Mouse (Mus musculus) liver, embryonic 11.5 days (tissue): ENCODE measurements at regions not wholly inside any gene's neighbourhood (a gene's known extent, or its start where the extent isn't known, plus 50 kb on each side); places are given as distances from the start of the nearest gene placed in this dataset.

ENCODE experiments used
- ATAC-seq: fragments of 200-750 bp; cut with Nextera tagmentation; replicated peaks from 2 replicates; pipeline ENCODE4 v1.8.0; 2017; ENCODE audit warnings: moderate number of reproducible peaks, mild to moderate bottlenecking, moderate TSS enrichment, moderate library complexity; ENCODE audit not compliant: low FRiP score
- DNase-seq: peaks from one replicate; pipeline ENCODE4 v3.0.0-alpha.2; 2017; ENCODE audit warnings: low spot score
- H3K27ac ChIP-seq: fragments of 300-500 bp; sonication (generic); 2 replicates; pipeline ENCODE4 v1.5.1; 2014; ENCODE audit warnings: mild to moderate bottlenecking, low read depth, low read length, control low read depth
- H3K27me3 ChIP-seq: fragments of 300-500 bp; sonication (generic); replicated peaks from 2 replicates; pipeline ENCODE4 v1.6.1; 2014; ENCODE audit warnings: low read length, mixed read lengths; ENCODE audit not compliant: control insufficient read depth, insufficient read depth
- H3K36me3 ChIP-seq: fragments of 300-500 bp; sonication (generic); 2 replicates; pipeline ENCODE4 v1.6.1; 2014; ENCODE audit warnings: mild to moderate bottlenecking, low read length, moderate library complexity, mixed read lengths; ENCODE audit not compliant: control insufficient read depth, insufficient read depth
- H3K4me1 ChIP-seq: fragments of 300-500 bp; sonication (generic); replicated peaks from 2 replicates; pipeline ENCODE4 v1.6.1; 2014; ENCODE audit warnings: low read length, mixed read lengths; ENCODE audit not compliant: control insufficient read depth, insufficient read depth
- H3K4me2 ChIP-seq: fragments of 300-500 bp; sonication (generic); 2 replicates; pipeline ENCODE4 v1.6.1; 2014; ENCODE audit warnings: mild to moderate bottlenecking, control low read depth, moderate library complexity
- H3K4me3 ChIP-seq: fragments of 300-500 bp; sonication (generic); 2 replicates; pipeline ENCODE4 v1.5.1; 2014; ENCODE audit warnings: low read depth, low read length, control low read depth
- H3K9ac ChIP-seq: fragments of 300-500 bp; sonication (generic); 2 replicates; pipeline ENCODE4 v1.6.1; 2014; ENCODE audit warnings: low read depth, low read length, control low read depth
- H3K9me3 ChIP-seq: fragments of 300-500 bp; sonication (generic); 2 replicates; pipeline ENCODE4 v1.6.1; 2016; ENCODE audit warnings: low read length, inconsistent platforms, mixed read lengths; ENCODE audit not compliant: control insufficient read depth
- WGBS: fragments of 180-500 bp; shearing (Covaris S2); extraction: QIAGEN DNeasy Blood & Tissue Kit; methylation state at CpG from one replicate; pipeline ENCODE4 v1.1.7; 2014; 5-methylcytosine and 5-hydroxymethylcytosine counted together

GRCm38 (mm10) chr8:36318884-36319283, 553.3 kb downstream of the Gm19410 start:
- 61% methylated on average over 5 of the region's 5 CpGs for WGBS
- no peaks in the 10 kb centered on the region for H3K27me3 ChIP-seq
- no peak for ATAC-seq

GRCm38 (mm10) chr8:36319314-36319959, 553.8 kb downstream of the Gm19410 start:
- no peak for DNase-seq
- no peak overlapping the region for H3K27ac ChIP-seq
- no peaks in the 10 kb centered on the region for H3K36me3 ChIP-seq
- no peaks in the 10 kb centered on the region for H3K27me3 ChIP-seq
- H3K4me1 ChIP-seq, result no peaks in the 10 kb centered on the region; the same call in 1 of the 2 replicates
- H3K4me2 ChIP-seq, result no peak overlapping the region
- no peak for ATAC-seq
- no peak overlapping the region for H3K9ac ChIP-seq
- 40% methylated on average over 7 of the region's 7 CpGs for WGBS
- no peak overlapping the region for H3K4me3 ChIP-seq
- no peaks in the 10 kb centered on the region for H3K9me3 ChIP-seq

More at GRCm38 (mm10) chr8:36318884-36319283, 553.3 kb downstream of the Gm19410 start:
- Histone ChIP-seq H3K27ac (no peak overlapping the region), H3K9ac (no peak overlapping the region), H3K36me3 (no peaks in the 10 kb centered on the region), H3K4me2 (no peak overlapping the region), H3K4me3 (no peak overlapping the region), H3K4me1 (no peaks in the 10 kb centered on the region; the same call in 1 of the 2 replicates), H3K9me3 (no peaks in the 10 kb centered on the region)
- DNase-seq, result no peak

DNA sequence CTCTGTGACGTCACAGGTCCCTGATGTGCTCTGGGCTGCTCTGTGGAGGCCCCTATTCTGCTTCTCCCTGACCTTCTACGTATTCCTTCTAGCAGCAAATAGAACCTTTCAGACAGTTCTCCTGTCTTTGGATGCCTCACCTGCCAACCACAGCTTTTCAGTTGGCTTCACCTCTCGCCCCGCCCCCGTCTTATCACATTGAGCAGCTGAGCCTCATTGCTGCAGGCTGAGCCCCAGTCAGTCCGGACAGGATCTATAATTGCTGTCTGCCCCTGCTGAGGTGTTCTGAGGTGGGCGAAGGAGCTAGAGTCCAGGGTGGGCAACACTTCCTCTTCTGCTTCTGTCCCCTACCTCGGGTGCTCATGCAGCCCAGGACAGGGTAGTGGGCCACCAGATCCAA, 556.5 kb downstream of the Gm19410 start:
- H3K4me2 ChIP-seq, result no peak overlapping the region
- no peaks in the 10 kb centered on the region for H3K36me3 ChIP-seq
- H3K27me3 ChIP-seq, result no peaks in the 10 kb centered on the region
- DNase-seq (no peak), ATAC-seq (no peak)
- H3K27ac ChIP-seq, result no peak overlapping the region
- H3K4me1 ChIP-seq, result no peaks in the 10 kb centered on the region; the same call in 1 of the 2 replicates
- H3K4me3 ChIP-seq, result no peak overlapping the region
- no peak overlapping the region for H3K9ac ChIP-seq
- H3K9me3 ChIP-seq, result no peaks in the 10 kb centered on the region
- WGBS, result 55% methylated on average over 8 of the region's 8 CpGs

DNA sequence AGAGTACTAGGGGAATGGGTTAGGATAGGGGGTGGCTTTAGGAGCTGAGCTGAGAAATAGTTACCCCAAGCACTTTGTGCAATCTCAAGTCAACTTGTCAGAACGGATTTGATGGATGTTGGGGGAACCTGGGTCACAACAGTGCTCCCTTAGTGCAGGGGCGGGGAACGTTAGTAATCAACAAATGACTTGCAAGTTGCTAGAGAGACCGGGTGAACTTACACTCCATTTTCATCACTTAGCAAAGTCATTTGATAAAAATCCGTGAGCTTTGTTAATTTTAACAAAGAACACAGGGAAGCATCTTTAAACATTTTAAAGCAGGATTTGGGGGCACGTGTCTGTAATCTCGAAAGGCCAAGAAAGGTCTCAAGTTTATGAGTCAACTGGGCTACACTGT, 557.0 kb downstream of the Gm19410 start:
- Histone ChIP-seq H3K4me3 (no peak overlapping the region), H3K4me1 (no peaks in the 10 kb centered on the region; the same call in 1 of the 2 replicates), H3K36me3 (no peaks in the 10 kb centered on the region), H3K27me3 (no peaks in the 10 kb centered on the region), H3K9ac (no peak overlapping the region), H3K4me2 (no peak overlapping the region), H3K27ac (no peak overlapping the region), H3K9me3 (no peaks in the 10 kb centered on the region)
- 61% methylated on average over 7 of the region's 7 CpGs for WGBS
- ATAC-seq, result no peak
- DNase-seq, result no peak

DNA sequence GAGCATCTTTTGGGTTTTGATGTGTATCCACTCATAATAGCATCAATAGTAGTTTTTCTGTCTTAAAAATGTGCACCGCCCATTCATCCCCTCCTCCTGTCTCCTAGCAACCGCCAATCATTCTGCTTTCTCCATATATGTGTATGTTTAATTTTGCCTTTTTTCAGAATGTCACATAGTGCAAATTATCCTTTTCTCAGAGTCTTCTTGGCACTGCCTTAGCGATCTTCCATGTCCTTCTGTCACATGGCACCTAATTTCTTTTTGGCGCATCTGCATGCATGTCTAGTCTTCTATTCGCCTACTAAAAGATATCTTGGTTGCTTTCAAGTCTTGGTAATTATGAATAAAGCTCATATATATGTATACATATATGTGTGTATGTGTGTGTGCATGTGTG, 573.0 kb downstream of the Gm19410 start:
- ATAC-seq (no peak), DNase-seq (no peak)
- Histone ChIP-seq H3K36me3 (no peaks in the 10 kb centered on the region), H3K27me3 (no peaks in the 10 kb centered on the region), H3K4me2 (no peak overlapping the region), H3K9ac (no peak overlapping the region), H3K27ac (no peak overlapping the region), H3K9me3 (no peaks in the 10 kb centered on the region), H3K4me1 (no peaks in the 10 kb centered on the region), H3K4me3 (no peak overlapping the region)
- 93% methylated on average over 5 of the region's 5 CpGs for WGBS

DNA sequence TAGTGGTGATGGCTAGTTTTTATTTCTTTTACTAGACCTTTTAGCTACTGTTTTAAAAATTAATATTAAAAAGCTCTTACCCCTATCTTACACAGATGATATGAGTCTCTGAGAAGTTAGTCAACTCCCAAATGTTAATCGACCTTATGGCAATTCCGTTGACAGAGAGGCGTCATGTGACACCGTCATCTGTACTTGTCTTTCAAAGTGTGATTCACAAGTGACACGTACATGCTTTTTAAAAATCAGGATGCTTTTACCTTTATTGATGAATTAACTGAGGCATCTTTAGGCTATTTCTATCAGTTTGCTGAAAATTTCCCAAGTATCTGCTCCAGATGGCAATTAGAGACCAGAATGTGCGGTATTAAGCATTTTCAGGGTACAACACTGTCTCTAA, 573.9 kb downstream of the Gm19410 start:
- Histone ChIP-seq H3K9ac (no peak overlapping the region), H3K36me3 (no peaks in the 10 kb centered on the region), H3K27ac (no peak overlapping the region), H3K4me3 (no peak overlapping the region), H3K27me3 (no peaks in the 10 kb centered on the region), H3K4me1 (no peaks in the 10 kb centered on the region), H3K9me3 (no peaks in the 10 kb centered on the region), H3K4me2 (no peak overlapping the region)
- ATAC-seq (no peak), DNase-seq (no peak)
- 85% methylated on average over 6 of the region's 6 CpGs for WGBS

DNA sequence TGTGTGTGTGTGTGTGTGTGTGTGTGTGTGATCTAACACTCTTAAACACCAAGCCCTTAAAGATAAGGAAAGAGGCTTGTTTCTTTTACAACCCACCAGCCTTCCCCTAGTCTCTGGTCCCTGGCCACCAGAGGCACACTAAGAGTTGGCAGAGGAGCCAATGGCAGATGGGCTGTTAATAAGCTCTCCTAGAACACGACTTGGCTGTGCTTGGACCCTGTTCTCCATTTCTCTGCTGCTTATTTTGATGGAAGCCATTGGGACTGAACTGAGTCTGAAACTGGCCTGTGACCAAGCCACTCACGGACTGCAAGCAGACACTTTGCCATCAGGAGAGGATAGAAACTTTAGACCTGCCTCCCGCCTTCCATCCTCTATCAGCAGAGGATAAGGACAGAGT, 574.9 kb downstream of the Gm19410 start:
- no peaks in the 10 kb centered on the region for H3K27me3 ChIP-seq
- H3K9me3 ChIP-seq, result no peaks in the 10 kb centered on the region
- ATAC-seq (no peak), DNase-seq (no peak)
- H3K4me1 ChIP-seq, result no peaks in the 10 kb centered on the region
- H3K27ac ChIP-seq, result no peak overlapping the region
- H3K4me3 ChIP-seq, result no peak overlapping the region
- WGBS, result 68% methylated on average over 3 of the region's 3 CpGs
- no peak overlapping the region for H3K9ac ChIP-seq
- H3K4me2 ChIP-seq, result no peak overlapping the region
- no peaks in the 10 kb centered on the region for H3K36me3 ChIP-seq

DNA sequence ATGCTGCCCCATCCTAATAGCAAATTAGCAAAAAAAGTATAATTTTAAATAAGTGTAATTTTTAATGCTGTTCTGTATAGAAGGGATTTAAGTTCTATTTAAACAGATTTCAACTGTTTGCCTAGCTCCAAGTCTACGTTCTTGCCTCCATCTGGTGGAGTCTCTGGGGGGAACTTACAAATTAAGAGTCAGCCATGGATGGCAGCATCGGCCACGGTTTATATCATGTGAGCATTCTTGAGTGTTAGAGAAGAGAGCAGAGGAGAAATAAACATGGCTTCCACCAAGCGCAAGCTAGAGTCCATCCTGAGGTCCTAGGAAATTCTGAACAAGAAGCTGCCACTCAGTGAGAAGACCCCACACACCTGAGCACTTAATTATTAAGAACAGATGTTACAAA, 576.4 kb downstream of the Gm19410 start:
- Histone ChIP-seq H3K9me3 (no peaks in the 10 kb centered on the region), H3K9ac (no peak overlapping the region), H3K36me3 (no peaks in the 10 kb centered on the region), H3K4me3 (no peak overlapping the region), H3K4me1 (no peaks in the 10 kb centered on the region), H3K27me3 (no peaks in the 10 kb centered on the region), H3K27ac (no peak overlapping the region), H3K4me2 (no peak overlapping the region)
- DNase-seq (no peak), ATAC-seq (no peak)
- WGBS, result 75% methylated on average over 4 of the region's 4 CpGs

- Histone ChIP-seq H3K9me3 (no peaks in the 10 kb centered on the region), H3K27ac (no peak overlapping the region), H3K36me3 (no peaks in the 10 kb centered on the region), H3K4me3 (no peak overlapping the region), H3K4me2 (no peak overlapping the region), H3K9ac (no peak overlapping the region), H3K27me3 (no peaks in the 10 kb centered on the region), H3K4me1 (no peaks in the 10 kb centered on the region)
- WGBS, result 79% methylated on average over 5 of the region's 5 CpGs
- DNase-seq (no peak), ATAC-seq (no peak)
Observed at GRCm38 (mm10) chr8:36342650-36343049, 577.1 kb downstream of the Gm19410 start.
